Mouse (Mus musculus): ENCODE data around the gene Mad2l1. TPM values are rescaled to one million over a fixed set of nuclear protein-coding genes. Genes with fewer than 3 reads are reported as not detected.
A peak's percentile ranks its signal among the peaks of the same experiment; 100 is the strongest.

Gene Mad2l1
- 16.4 and 17.9 TPM in 2 replicates for polyA plus RNA-seq (2012; rRNA removed)

- WGBS = under 1% methylated on average over 57 of the region's 57 CpGs
- peak; percentile 99 for DNase-seq (ENCODE audit: low read depth, low spot score)
Observed at GRCm38 (mm10) chr6:66535028-66535862, at the start of gene Mad2l1. Gene Mad2l1, plus strand, starts transcription at chr6:66535390.

GRCm38 (mm10) chr6:66493685-66494084 lies 41.5 kb upstream of the Mad2l1 start:
- no peak for DNase-seq (ENCODE audit: low read depth, low spot score)
- WGBS = 75% methylated on average over 3 of the region's 3 CpGs

- WGBS = 92% methylated on average over 5 of the region's 5 CpGs
- DNase-seq (ENCODE audit: low read depth, low spot score) = no peak
Observed at GRCm38 (mm10) chr6:66516368-66516767, 18.8 kb upstream of the Mad2l1 start.

- 94% methylated on average over 10 of the region's 10 CpGs for WGBS
- no peak for DNase-seq (ENCODE audit: low read depth, low spot score)
Observed at GRCm38 (mm10) chr6:66528386-66528785, 6.8 kb upstream of the Mad2l1 start.

GRCm38 (mm10) chr6:66533241-66533640 lies 1.9 kb upstream of the Mad2l1 start:
- 42% methylated on average over 3 of the region's 3 CpGs for WGBS

GRCm38 (mm10) chr6:66534366-66534941 lies 736 bp upstream of the Mad2l1 start:
- WGBS = 64% methylated on average over 5 of the region's 5 CpGs
- no peak for DNase-seq (ENCODE audit: low read depth, low spot score)

More at GRCm38 (mm10) chr6:66533241-66533640, 1.9 kb upstream of the Mad2l1 start:
- DNase-seq (ENCODE audit: low read depth, low spot score) = no peak

- no peak for DNase-seq (ENCODE audit: low read depth, low spot score)
- 10% methylated on average over 7 of the region's 7 CpGs for WGBS
Observed at GRCm38 (mm10) chr6:66535966-66536365, 776 bp downstream of the Mad2l1 start.

- WGBS = 73% methylated on average over 1 of the region's 1 CpGs
- no peak for DNase-seq (ENCODE audit: low read depth, low spot score)
Observed at GRCm38 (mm10) chr6:66559996-66560395, 24.8 kb downstream of the Mad2l1 start, which contains the start of gene Vmn1r32. Gene Vmn1r32, minus strand, starts transcription at chr6:66560096.

GRCm38 (mm10) chr6:66595804-66596203 lies 60.6 kb downstream of the Mad2l1 start:
- DNase-seq (ENCODE audit: low read depth, low spot score) = no peak

Other genes starting within 250 kb of the Mad2l1 start
- gene Vmn1r32, start 24.7 kb downstream of the Mad2l1 start, polyA plus RNA-seq (2012; rRNA removed) = not detected in 2 replicates
- gene Vmn1r33, start 82.9 kb downstream of the Mad2l1 start, polyA plus RNA-seq (2012; rRNA removed) = not detected in 2 replicates
- not detected in 2 replicates for gene Vmn1r34, start 108.5 kb downstream of the Mad2l1 start, polyA plus RNA-seq (2012; rRNA removed)
- not detected in 2 replicates for gene Vmn1r35, start 150.5 kb downstream of the Mad2l1 start, polyA plus RNA-seq (2012; rRNA removed)
- not detected in 2 replicates for gene Vmn1r36, start 183.8 kb downstream of the Mad2l1 start, polyA plus RNA-seq (2012; rRNA removed)
- not detected in 2 replicates for gene Vmn1r37, start 194.0 kb downstream of the Mad2l1 start, polyA plus RNA-seq (2012; rRNA removed)
- not detected in 2 replicates for gene Vmn1r38, start 247.2 kb downstream of the Mad2l1 start, polyA plus RNA-seq (2012; rRNA removed)